Mouse (Mus musculus) erythroblast, embryonic 14.5 days (primary cell): ENCODE data around the gene Abhd6.

Experiments
- GATA1 ChIP-seq: IDR thresholded peaks from 2 replicates; pipeline ENCODE4 v1.6.1; 2012; ENCODE audit warnings: low read length, inconsistent platforms, mixed read lengths
- TAL1 ChIP-seq: IDR thresholded peaks from 3 replicates; pipeline ENCODE4 v1.6.1; 2012; ENCODE audit warnings: low read length, inconsistent platforms, mixed read lengths

- TF ChIP-seq GATA1 (no peak), TAL1 (no peak)
Measured at GRCm38 (mm10) chr14:8059938-8060337, 57.2 kb downstream of the Abhd6 start.
